Mouse (Mus musculus): ENCODE data around the gene Naga. TPM values are rescaled to one million over a fixed set of nuclear protein-coding genes. Genes with fewer than 3 reads are reported as not detected.

Naga gene
- polyA plus RNA-seq (2012; rRNA removed; ENCODE audit: low replicate concordance), result 167 and 184 TPM in 2 replicates

GRCm38 (mm10) chr15:82338593-82339112 is at the start of gene Naga, which contains the start of the genes Pheta2 and Smdt1:
Naga (minus strand) TSS chr15:82338925.
Pheta2 (plus strand) TSS chr15:82338942.
Smdt1 (plus strand) TSS chr15:82338959.

GRCm38 (mm10) chr15:82379871-82380713 is 41.4 kb upstream of the Naga start, which contains the start of gene Cyp2d22:
Cyp2d22 (minus strand) TSS chr15:82380260.

GRCm38 (mm10) chr15:82354126-82354945 is 15.6 kb upstream of the Naga start, which contains the start of gene Ndufa6:
Ndufa6 (minus strand) TSS chr15:82354322.

GRCm38 (mm10) chr15:82298764-82299561 is 39.8 kb downstream of the Naga start, which contains the start of gene Wbp2nl:
Wbp2nl (plus strand) TSS chr15:82298954.

Other genes with a start within 250 kb of the Naga start
- 6.0 and 14.3 TPM in 2 replicates for gene Ccdc134, start 211.0 kb downstream of the Naga start, polyA plus RNA-seq (2012; rRNA removed; ENCODE audit: low replicate concordance)
- gene Srebf2, start 191.7 kb downstream of the Naga start, polyA plus RNA-seq (2012; rRNA removed; ENCODE audit: low replicate concordance), result 145 and 243 TPM in 2 replicates
- gene Shisa8, start 126.1 kb downstream of the Naga start, polyA plus RNA-seq (2012; rRNA removed; ENCODE audit: low replicate concordance), result 0.23 and 2.7 TPM in 2 replicates
- 1.4 and 7.1 TPM in 2 replicates for gene Tnfrsf13c, start 114.6 kb downstream of the Naga start, polyA plus RNA-seq (2012; rRNA removed; ENCODE audit: low replicate concordance)
- 11.1 and 14.1 TPM in 2 replicates for gene Cenpm, start 94.2 kb downstream of the Naga start, polyA plus RNA-seq (2012; rRNA removed; ENCODE audit: low replicate concordance)
- 0.14 and 0.22 TPM in 2 replicates for gene 1500009C09Rik, start 86.5 kb downstream of the Naga start, polyA plus RNA-seq (2012; rRNA removed; ENCODE audit: low replicate concordance)
- 0.14 and 0.89 TPM in 2 replicates for gene Sept3, start 64.0 kb downstream of the Naga start, polyA plus RNA-seq (2012; rRNA removed; ENCODE audit: low replicate concordance)
- gene Wbp2nl, start 40.0 kb downstream of the Naga start, polyA plus RNA-seq (2012; rRNA removed; ENCODE audit: low replicate concordance), result not detected in 2 replicates
- 0.23 and 0.47 TPM in 2 replicates for gene Pheta2, start within 50 bp of the Naga start, polyA plus RNA-seq (2012; rRNA removed; ENCODE audit: low replicate concordance)
- gene Smdt1, start within 50 bp of the Naga start, polyA plus RNA-seq (2012; rRNA removed; ENCODE audit: low replicate concordance), result 197 and 404 TPM in 2 replicates
- 166 and 221 TPM in 2 replicates for gene Ndufa6, start 15.4 kb upstream of the Naga start, polyA plus RNA-seq (2012; rRNA removed; ENCODE audit: low replicate concordance)
- 39.8 and 90.5 TPM in 2 replicates for gene Cyp2d22, start 41.3 kb upstream of the Naga start, polyA plus RNA-seq (2012; rRNA removed; ENCODE audit: low replicate concordance)
- gene Cyp2d11, start 55.1 kb upstream of the Naga start, polyA plus RNA-seq (2012; rRNA removed; ENCODE audit: low replicate concordance), result not detected in 2 replicates
- gene Cyp2d10, start 68.3 kb upstream of the Naga start, polyA plus RNA-seq (2012; rRNA removed; ENCODE audit: low replicate concordance), result 3.5 TPM in 1 of 2 replicates, not detected in the other
- 0.82 TPM in 1 of 2 replicates, not detected in the other for gene Cyp2d9, start 94.5 kb upstream of the Naga start, polyA plus RNA-seq (2012; rRNA removed; ENCODE audit: low replicate concordance)
- not detected in 2 replicates for gene Cyp2d12, start 216.1 kb upstream of the Naga start, polyA plus RNA-seq (2012; rRNA removed; ENCODE audit: low replicate concordance)